15 mouse cellular contexts compared by ENCODE assay signal in genomic region chr8:114716546-114717255, GRCm38 (mm10).
DNase-seq lines count a peak whose midpoint lies in the region; ATAC-seq lines count a peak whose summit lies in the region.
"Had no signal": no experiment of that assay in that cellular context is flagged by ENCODE, and none has a peak within 500 bp of the region (broad histone marks: within the 10 kb centered on the region; RNA-seq: fewer than 3 reads in every experiment).

No protein-coding gene starts in this region.

- WGBS in embryonic facial prominence, embryonic 11.5 days, result 60% methylated on average over 14 of the region's 14 CpGs
- WGBS in embryonic facial prominence, embryonic 10.5 days, result 70% methylated on average over 14 of the region's 14 CpGs
- 19% methylated on average over 14 of the region's 14 CpGs for WGBS in kidney, embryonic 14.5 days
- WGBS in limb, embryonic 10.5 days, result 33% methylated on average over 14 of the region's 14 CpGs

- no peak overlapping the region for H3K4me3 ChIP-seq in embryonic facial prominence, embryonic 11.5 days (ENCODE audit: low read depth, low read length)
- no peak overlapping the region for H3K4me3 ChIP-seq in embryonic facial prominence, embryonic 10.5 days
- no peak overlapping the region for H3K4me3 ChIP-seq in kidney, embryonic 14.5 days (ENCODE audit: low read length)
- no peak overlapping the region for H3K4me3 ChIP-seq in limb, embryonic 10.5 days
- H3K4me3 ChIP-seq: erythroblast, embryonic 14.5 days; heart, embryonic 13.5 days; intestine, embryonic 15.5 days; liver, embryonic 12.5 days had no signal

- H3K27me3 ChIP-seq in embryonic facial prominence, embryonic 11.5 days (ENCODE audit: control insufficient read depth, insufficient read depth, low read length), result no peaks in the 10 kb centered on the region
- H3K27me3 ChIP-seq in embryonic facial prominence, embryonic 10.5 days (replicated peaks; ENCODE audit: low read depth, poor library complexity, severe bottlenecking), result 0 out of 2 replicates have a peak, but pooled peaks cover under 1% of the 10 kb centered on the region
- no peaks in the 10 kb centered on the region for H3K27me3 ChIP-seq in kidney, embryonic 14.5 days (ENCODE audit: control insufficient read depth, insufficient read depth, low read length)
- no peaks in the 10 kb centered on the region for H3K27me3 ChIP-seq in limb, embryonic 10.5 days (ENCODE audit: low read depth, poor library complexity, severe bottlenecking)
- H3K27me3 ChIP-seq: heart, embryonic 13.5 days; intestine, embryonic 15.5 days; liver, embryonic 12.5 days had no signal

- no peak overlapping the region for H3K4me2 ChIP-seq in embryonic facial prominence, embryonic 11.5 days (ENCODE audit: low read depth, low read length)
- H3K4me2 ChIP-seq in kidney, embryonic 14.5 days (replicated peaks; ENCODE audit: low read depth, low read length), result no peak overlapping the region
- H3K4me2 ChIP-seq: heart, embryonic 13.5 days; intestine, embryonic 15.5 days; liver, embryonic 12.5 days had no signal

- H3K36me3 ChIP-seq in embryonic facial prominence, embryonic 11.5 days (replicated peaks; ENCODE audit: control insufficient read depth, insufficient read depth, low read depth, low read length), result no peaks in the 10 kb centered on the region
- 0 out of 2 replicates have a peak, but pooled peaks cover 4% of the 10 kb centered on the region for H3K36me3 ChIP-seq in embryonic facial prominence, embryonic 10.5 days (replicated peaks)
- no peaks in the 10 kb centered on the region for H3K36me3 ChIP-seq in kidney, embryonic 14.5 days (ENCODE audit: control insufficient read depth, insufficient read depth, low read length)
- H3K36me3 ChIP-seq in limb, embryonic 10.5 days, result no peaks in the 10 kb centered on the region
- H3K36me3 ChIP-seq: intestine, embryonic 15.5 days; liver, embryonic 12.5 days had no signal

- DNase-seq in embryonic facial prominence, embryonic 11.5 days (ENCODE audit: low spot score), result peak; percentile 14
- no peak for DNase-seq in embryonic facial prominence, embryonic 10.5 days (ENCODE audit: low spot score)
- no peak for DNase-seq in kidney, postnatal 36 days
- DNase-seq in adrenal gland, postnatal 25 days, result peak; percentile 34
- peak; percentile 57 for DNase-seq in limb, embryonic 10.5 days (ENCODE audit: low spot score)
- no peak for DNase-seq in cerebellum, postnatal 14 days
- DNase-seq in layer of hippocampus, postnatal 10 days (ENCODE audit: low spot score in 2 of 2), result no peak
- DNase-seq: cerebellum, adult 9-11 months; right cerebral cortex, postnatal 14 days had no signal

- no peak overlapping the region for H3K27ac ChIP-seq in embryonic facial prominence, embryonic 11.5 days (replicated peaks; ENCODE audit: low read depth, low read length)
- no peak overlapping the region for H3K27ac ChIP-seq in embryonic facial prominence, embryonic 10.5 days (replicated peaks)
- H3K27ac ChIP-seq in kidney, embryonic 14.5 days (ENCODE audit: low read depth, low read length), result peak overlapping the region; percentile 5; the same call in 1 of the 2 replicates
- H3K27ac ChIP-seq in limb, embryonic 10.5 days, result peak overlapping the region; percentile 47; the same call in 1 of the 2 replicates
- H3K27ac ChIP-seq: heart, embryonic 13.5 days; intestine, embryonic 15.5 days; liver, embryonic 12.5 days; macrophage had no signal

- H3K4me1 ChIP-seq in embryonic facial prominence, embryonic 11.5 days (ENCODE audit: control insufficient read depth, insufficient read depth, low read length), result no peaks in the 10 kb centered on the region
- peaks cover 17% of the 10 kb centered on the region for H3K4me1 ChIP-seq in embryonic facial prominence, embryonic 10.5 days
- H3K4me1 ChIP-seq in kidney, embryonic 14.5 days (ENCODE audit: control insufficient read depth, insufficient read depth, low read length), result peaks cover 7% of the 10 kb centered on the region
- peaks cover 31% of the 10 kb centered on the region for H3K4me1 ChIP-seq in limb, embryonic 10.5 days
- H3K4me1 ChIP-seq: heart, embryonic 13.5 days; intestine, embryonic 15.5 days; liver, embryonic 12.5 days had no signal

- H3K9me3 ChIP-seq in embryonic facial prominence, embryonic 11.5 days (replicated peaks; ENCODE audit: control insufficient read depth, low read length), result no peaks in the 10 kb centered on the region
- no peaks in the 10 kb centered on the region for H3K9me3 ChIP-seq in embryonic facial prominence, embryonic 10.5 days
- no peaks in the 10 kb centered on the region for H3K9me3 ChIP-seq in kidney, embryonic 14.5 days (ENCODE audit: control insufficient read depth, low read length)
- no peaks in the 10 kb centered on the region for H3K9me3 ChIP-seq in limb, embryonic 10.5 days (replicated peaks)
- H3K9me3 ChIP-seq: heart, embryonic 13.5 days; intestine, embryonic 15.5 days; liver, embryonic 12.5 days had no signal

- no peak overlapping the region for H3K9ac ChIP-seq in embryonic facial prominence, embryonic 11.5 days (replicated peaks; ENCODE audit: low read length)
- H3K9ac ChIP-seq in kidney, embryonic 14.5 days (ENCODE audit: low read depth, low read length), result no peak overlapping the region
- H3K9ac ChIP-seq: heart, embryonic 13.5 days; intestine, embryonic 15.5 days; liver, embryonic 12.5 days had no signal

- no peak for ATAC-seq in embryonic facial prominence, embryonic 11.5 days (replicated peaks; ENCODE audit: insufficient number of reproducible peaks, low FRiP score, low TSS enrichment, low read depth)
- peak; percentile 85 for ATAC-seq in kidney, embryonic 14.5 days (ENCODE audit: low FRiP score, low TSS enrichment)
- ATAC-seq: intestine, embryonic 15.5 days; liver, embryonic 12.5 days had no signal

Comparison
In these comparisons a context has a peak if more than half of its experiments do, and no peak if none do; other contexts are left out.
1. DNase-seq: peak in embryonic facial prominence, embryonic 11.5 days (single experiment), adrenal gland, postnatal 25 days (single experiment) and limb, embryonic 10.5 days (single experiment); none in embryonic facial prominence, embryonic 10.5 days (single experiment), kidney, postnatal 36 days (0 of 2), cerebellum, postnatal 14 days (0 of 2) and layer of hippocampus, postnatal 10 days (0 of 2).
2. H3K27ac ChIP-seq: peak in kidney, embryonic 14.5 days (single experiment) and limb, embryonic 10.5 days (single experiment); none in embryonic facial prominence, embryonic 11.5 days (single experiment) and embryonic facial prominence, embryonic 10.5 days (single experiment).